Mouse (Mus musculus): ENCODE data around the gene Trmt1. TPM values are rescaled to one million over a fixed set of nuclear protein-coding genes. Genes with fewer than 3 reads are reported as not detected.

Trmt1 gene
- polyA plus RNA-seq, 1 experiment from 2014 or later: 47.9 TPM

- H3K9me3 ChIP-seq (ENCODE audit: control insufficient read depth, low read length): no peaks in the 10 kb centered on the region
- peak overlapping the region; percentile 22; the same call in 1 of the 2 replicates for H3K4me2 ChIP-seq (replicated peaks; ENCODE audit: low read depth, low read length)
- no peak overlapping the region for H3K9ac ChIP-seq (ENCODE audit: low read depth, low read length)
- H3K36me3 ChIP-seq (ENCODE audit: control insufficient read depth, insufficient read depth, low read length): no peaks in the 10 kb centered on the region
- WGBS: 8% methylated on average over 38 of the region's 38 CpGs
- peak overlapping the region; percentile 13; the same call in 1 of the 2 replicates for H3K4me3 ChIP-seq (ENCODE audit: low read depth, low read length)
- no peak overlapping the region for H3K27ac ChIP-seq (ENCODE audit: low read depth, low read length)
- H3K4me1 ChIP-seq (replicated peaks; ENCODE audit: control insufficient read depth, insufficient read depth, low read length): peaks cover 31% of the 10 kb centered on the region
- H3K27me3 ChIP-seq (ENCODE audit: control insufficient read depth, insufficient read depth, low read length): peaks cover 72% of the 10 kb centered on the region
- DNase-seq (ENCODE audit: low spot score) (no peak), ATAC-seq (ENCODE audit: low FRiP score) (no peak)
These were observed 17.6 kb downstream of the Trmt1 start for GRCm38 (mm10) chr8:84703466-84704249.

- Histone ChIP-seq H3K9ac (ENCODE audit: low read depth, low read length) (no peak overlapping the region), H3K4me1 (replicated peaks; ENCODE audit: control insufficient read depth, insufficient read depth, low read length) (peaks cover 35% of the 10 kb centered on the region), H3K9me3 (ENCODE audit: control insufficient read depth, low read length) (no peaks in the 10 kb centered on the region), H3K36me3 (ENCODE audit: control insufficient read depth, insufficient read depth, low read length) (no peaks in the 10 kb centered on the region), H3K4me3 (ENCODE audit: low read depth, low read length) (0 out of 2 replicates have a peak overlapping the region, but pooled peaks have one; percentile 13), H3K4me2 (replicated peaks; ENCODE audit: low read depth, low read length) (peak overlapping the region; percentile 22; the same call in 1 of the 2 replicates), H3K27me3 (ENCODE audit: control insufficient read depth, insufficient read depth, low read length) (peaks cover 78% of the 10 kb centered on the region), H3K27ac (ENCODE audit: low read depth, low read length) (no peak overlapping the region)
- under 1% methylated on average over 16 of the region's 16 CpGs for WGBS
- peak; percentile 91 for DNase-seq (ENCODE audit: low spot score)
- ATAC-seq (ENCODE audit: low FRiP score): no peak
These were observed 18.2 kb downstream of the Trmt1 start for GRCm38 (mm10) chr8:84704356-84704755.

- no peaks in the 10 kb centered on the region for H3K36me3 ChIP-seq (ENCODE audit: control insufficient read depth, insufficient read depth, low read length)
- H3K27ac ChIP-seq (ENCODE audit: low read depth, low read length): no peak overlapping the region
- DNase-seq (ENCODE audit: low spot score) (peak; percentile 48), ATAC-seq (ENCODE audit: low FRiP score) (no peak)
- H3K9ac ChIP-seq (ENCODE audit: low read depth, low read length): no peak overlapping the region
- peak overlapping the region; percentile 17; the same call in 1 of the 2 replicates for H3K4me3 ChIP-seq (ENCODE audit: low read depth, low read length)
- under 1% methylated on average over 52 of the region's 61 CpGs for WGBS
- H3K9me3 ChIP-seq (ENCODE audit: control insufficient read depth, low read length): no peaks in the 10 kb centered on the region
- peaks cover 82% of the 10 kb centered on the region for H3K27me3 ChIP-seq (ENCODE audit: control insufficient read depth, insufficient read depth, low read length)
- H3K4me1 ChIP-seq (replicated peaks; ENCODE audit: control insufficient read depth, insufficient read depth, low read length): peaks cover 35% of the 10 kb centered on the region
- peak overlapping the region; percentile 34 for H3K4me2 ChIP-seq (replicated peaks; ENCODE audit: low read depth, low read length)
These were observed 19.0 kb downstream of the Trmt1 start for GRCm38 (mm10) chr8:84704867-84705831.

GRCm38 (mm10) chr8:84705960-84706359 is 19.9 kb downstream of the Trmt1 start:
- Histone ChIP-seq H3K36me3 (ENCODE audit: control insufficient read depth, insufficient read depth, low read length) (no peaks in the 10 kb centered on the region), H3K4me2 (replicated peaks; ENCODE audit: low read depth, low read length) (peak overlapping the region; percentile 34; the same call in 1 of the 2 replicates), H3K4me3 (ENCODE audit: low read depth, low read length) (peak overlapping the region; percentile 17; the same call in 1 of the 2 replicates), H3K9me3 (ENCODE audit: control insufficient read depth, low read length) (no peaks in the 10 kb centered on the region), H3K27ac (ENCODE audit: low read depth, low read length) (no peak overlapping the region), H3K27me3 (ENCODE audit: control insufficient read depth, insufficient read depth, low read length) (peaks cover 83% of the 10 kb centered on the region), H3K4me1 (replicated peaks; ENCODE audit: control insufficient read depth, insufficient read depth, low read length) (peaks cover 35% of the 10 kb centered on the region), H3K9ac (ENCODE audit: low read depth, low read length) (no peak overlapping the region)
- under 1% methylated on average over 12 of the region's 12 CpGs for WGBS
- no peak for DNase-seq (ENCODE audit: low spot score)
- no peak for ATAC-seq (ENCODE audit: low FRiP score)

- no peak for ATAC-seq (ENCODE audit: low FRiP score)
- Histone ChIP-seq H3K36me3 (ENCODE audit: control insufficient read depth, insufficient read depth, low read length) (no peaks in the 10 kb centered on the region), H3K4me3 (ENCODE audit: low read depth, low read length) (peak overlapping the region; percentile 17; the same call in 1 of the 2 replicates), H3K27me3 (ENCODE audit: control insufficient read depth, insufficient read depth, low read length) (peaks cover 82% of the 10 kb centered on the region), H3K9me3 (ENCODE audit: control insufficient read depth, low read length) (no peaks in the 10 kb centered on the region), H3K4me1 (replicated peaks; ENCODE audit: control insufficient read depth, insufficient read depth, low read length) (peaks cover 42% of the 10 kb centered on the region), H3K27ac (ENCODE audit: low read depth, low read length) (0 out of 2 replicates have a peak overlapping the region, but pooled peaks have one; percentile 17), H3K9ac (ENCODE audit: low read depth, low read length) (peak overlapping the region; percentile 52; the same call in 1 of the 2 replicates), H3K4me2 (replicated peaks; ENCODE audit: low read depth, low read length) (peak overlapping the region; percentile 22; the same call in 1 of the 2 replicates)
- WGBS: under 1% methylated on average over 44 of the region's 45 CpGs
- peak; percentile 63 for DNase-seq (ENCODE audit: low spot score)
These were observed 20.6 kb downstream of the Trmt1 start for GRCm38 (mm10) chr8:84706610-84707266.

GRCm38 (mm10) chr8:84707267-84707883 is 21.3 kb downstream of the Trmt1 start:
- H3K4me3 ChIP-seq (ENCODE audit: low read depth, low read length): peak overlapping the region; percentile 17; the same call in 1 of the 2 replicates
- H3K4me2 ChIP-seq (replicated peaks; ENCODE audit: low read depth, low read length): peak overlapping the region; percentile 26; the same call in 1 of the 2 replicates
- H3K27ac ChIP-seq (ENCODE audit: low read depth, low read length): 0 out of 2 replicates have a peak overlapping the region, but pooled peaks have one; percentile 17
- DNase-seq (ENCODE audit: low spot score): peak; percentile 62
- H3K4me1 ChIP-seq (replicated peaks; ENCODE audit: control insufficient read depth, insufficient read depth, low read length): peaks cover 42% of the 10 kb centered on the region
- H3K9me3 ChIP-seq (ENCODE audit: control insufficient read depth, low read length): no peaks in the 10 kb centered on the region
- 1% methylated on average over 21 of the region's 22 CpGs for WGBS
- no peak for ATAC-seq (ENCODE audit: low FRiP score)
- no peaks in the 10 kb centered on the region for H3K36me3 ChIP-seq (ENCODE audit: control insufficient read depth, insufficient read depth, low read length)
- H3K9ac ChIP-seq (ENCODE audit: low read depth, low read length): 0 out of 2 replicates have a peak overlapping the region, but pooled peaks have one; percentile 34
- H3K27me3 ChIP-seq (ENCODE audit: control insufficient read depth, insufficient read depth, low read length): peaks cover 77% of the 10 kb centered on the region

- H3K9me3 ChIP-seq (ENCODE audit: control insufficient read depth, low read length): no peaks in the 10 kb centered on the region
- peak overlapping the region; percentile 26 for H3K4me2 ChIP-seq (replicated peaks; ENCODE audit: low read depth, low read length)
- peak overlapping the region; percentile 4; the same call in 1 of the 2 replicates for H3K4me3 ChIP-seq (ENCODE audit: low read depth, low read length)
- no peaks in the 10 kb centered on the region for H3K36me3 ChIP-seq (ENCODE audit: control insufficient read depth, insufficient read depth, low read length)
- DNase-seq (ENCODE audit: low spot score): peak; percentile 58
- no peak for ATAC-seq (ENCODE audit: low FRiP score)
- H3K27ac ChIP-seq (ENCODE audit: low read depth, low read length): no peak overlapping the region
- peaks cover 72% of the 10 kb centered on the region for H3K27me3 ChIP-seq (ENCODE audit: control insufficient read depth, insufficient read depth, low read length)
- peaks cover 44% of the 10 kb centered on the region for H3K4me1 ChIP-seq (replicated peaks; ENCODE audit: control insufficient read depth, insufficient read depth, low read length)
- H3K9ac ChIP-seq (ENCODE audit: low read depth, low read length): peak overlapping the region; percentile 34; the same call in 1 of the 2 replicates
- WGBS: 3% methylated on average over 15 of the region's 15 CpGs
These were observed 22.0 kb downstream of the Trmt1 start for GRCm38 (mm10) chr8:84708071-84708541.

All from hindbrain, embryonic 11.5 days (tissue).